Mouse (Mus musculus) midbrain, embryonic 16.5 days (tissue): ENCODE measurements around the gene Scn4a. TPM values are rescaled to one million over a fixed set of nuclear protein-coding genes. Genes with fewer than 3 reads are reported as not detected.

Source experiments
- ATAC-seq: fragments of 200-750 bp; cut with Nextera tagmentation; 2 replicates; pipeline ENCODE4 v1.8.0; 2017; ENCODE audit warnings: moderate TSS enrichment
- H3K27ac ChIP-seq: fragments of 300-500 bp; sonication (generic); 2 replicates; pipeline ENCODE4 v1.5.1; 2014; ENCODE audit warnings: mild to moderate bottlenecking, low read length, mixed read lengths
- H3K27me3 ChIP-seq: fragments of 300-500 bp; sonication (generic); 2 replicates; pipeline ENCODE4 v1.6.1; 2014; ENCODE audit warnings: low read depth, low read length, mixed read lengths; ENCODE audit not compliant: control insufficient read depth, insufficient read depth
- H3K36me3 ChIP-seq: fragments of 300-500 bp; sonication (generic); 2 replicates; pipeline ENCODE4 v1.6.1; 2014; ENCODE audit warnings: mild to moderate bottlenecking, low read length, moderate library complexity, mixed read lengths; ENCODE audit not compliant: control insufficient read depth, insufficient read depth
- H3K4me1 ChIP-seq: fragments of 300-500 bp; sonication (generic); 2 replicates; pipeline ENCODE4 v1.6.1; 2014; ENCODE audit warnings: mild to moderate bottlenecking, low read length, mixed read lengths; ENCODE audit not compliant: control insufficient read depth, insufficient read depth
- H3K4me2 ChIP-seq: fragments of 300-500 bp; sonication (generic); 2 replicates; pipeline ENCODE4 v1.6.1; 2014; ENCODE audit warnings: mild to moderate bottlenecking, low read length, mixed read lengths
- H3K4me3 ChIP-seq: fragments of 300-500 bp; sonication (generic); 2 replicates; pipeline ENCODE4 v1.5.1; 2014; ENCODE audit warnings: low read depth, mild to moderate bottlenecking, low read length, moderate library complexity, mixed read lengths
- H3K9ac ChIP-seq: fragments of 300-500 bp; sonication (generic); 2 replicates; pipeline ENCODE4 v1.6.1; 2014; ENCODE audit warnings: low read depth, low read length, mixed read lengths
- H3K9me3 ChIP-seq: fragments of 300-500 bp; sonication (generic); replicated peaks from 2 replicates; pipeline ENCODE4 v1.6.1; 2014; ENCODE audit warnings: mild to moderate bottlenecking, low read length, mixed read lengths; ENCODE audit not compliant: control insufficient read depth, poor library complexity, severe bottlenecking
- WGBS: fragments of 180-500 bp; shearing (Covaris S2); extraction: QIAGEN DNeasy Blood & Tissue Kit; methylation state at CpG from one replicate; pipeline ENCODE4 v1.1.7; 2014; 5-methylcytosine and 5-hydroxymethylcytosine counted together
- polyA plus RNA-seq: library from polyadenylated mRNA; unstranded; fragments of >200 nt; fragmentation: Nextera tagmentation; extraction: Ambion mirVana; gene quantifications from 2 replicates; pipeline ENCODE4 v1.2.1, GENCODE M21; 2015

Scn4a gene
- polyA plus RNA-seq, 1 experiment from 2014 or later = not detected

- no peak within 1 kb of the TSS for H3K4me2 ChIP-seq
- 82% methylated on average over 6 of the region's 6 CpGs for WGBS
- H3K27me3 ChIP-seq = no peaks in the 10 kb centered on the region
- H3K36me3 ChIP-seq = no peaks in the 10 kb centered on the region
- H3K27ac ChIP-seq = no peak within 1 kb of the TSS
- no peak within 1 kb of the TSS for H3K4me3 ChIP-seq
- ATAC-seq = no peak
- H3K4me1 ChIP-seq = no peaks in the 10 kb centered on the region
- no peaks in the 10 kb centered on the region for H3K9me3 ChIP-seq
- no peak within 1 kb of the TSS for H3K9ac ChIP-seq
Observed at GRCm38 (mm10) chr11:106387791-106388216, 34.7 kb upstream of the Scn4a start, which contains the start of gene Icam2. TSS of gene Icam2 (minus strand) at chr11:106388075.

- 82% methylated on average over 6 of the region's 6 CpGs for WGBS
- Histone ChIP-seq H3K27me3 (no peaks in the 10 kb centered on the region), H3K4me3 (no peak overlapping the region), H3K4me1 (no peaks in the 10 kb centered on the region), H3K4me2 (no peak overlapping the region), H3K9ac (no peak overlapping the region), H3K27ac (no peak overlapping the region), H3K9me3 (no peaks in the 10 kb centered on the region), H3K36me3 (no peaks in the 10 kb centered on the region)
- no peak for ATAC-seq
Observed at GRCm38 (mm10) chr11:106387020-106387419, 33.9 kb upstream of the Scn4a start.

GRCm38 (mm10) chr11:106386409-106386808 is 33.3 kb upstream of the Scn4a start:
- no peak overlapping the region for H3K4me3 ChIP-seq
- no peaks in the 10 kb centered on the region for H3K9me3 ChIP-seq
- no peak overlapping the region for H3K4me2 ChIP-seq
- 86% methylated on average over 3 of the region's 3 CpGs for WGBS
- H3K27ac ChIP-seq = no peak overlapping the region
- H3K9ac ChIP-seq = no peak overlapping the region
- ATAC-seq = no peak
- H3K27me3 ChIP-seq = no peaks in the 10 kb centered on the region
- H3K4me1 ChIP-seq = no peaks in the 10 kb centered on the region
- H3K36me3 ChIP-seq = no peaks in the 10 kb centered on the region

GRCm38 (mm10) chr11:106383051-106383790 is 30.1 kb upstream of the Scn4a start:
- 81% methylated on average over 6 of the region's 6 CpGs for WGBS
- no peak overlapping the region for H3K27ac ChIP-seq
- no peak overlapping the region for H3K4me3 ChIP-seq
- H3K9me3 ChIP-seq = no peaks in the 10 kb centered on the region
- no peak for ATAC-seq
- no peaks in the 10 kb centered on the region for H3K36me3 ChIP-seq
- H3K27me3 ChIP-seq = no peaks in the 10 kb centered on the region
- H3K4me1 ChIP-seq = no peaks in the 10 kb centered on the region
- H3K4me2 ChIP-seq = no peak overlapping the region
- no peak overlapping the region for H3K9ac ChIP-seq

- Histone ChIP-seq H3K27ac (no peak overlapping the region), H3K9ac (no peak overlapping the region), H3K27me3 (no peaks in the 10 kb centered on the region), H3K9me3 (no peaks in the 10 kb centered on the region), H3K4me2 (no peak overlapping the region), H3K4me1 (no peaks in the 10 kb centered on the region), H3K4me3 (no peak overlapping the region), H3K36me3 (no peaks in the 10 kb centered on the region)
- no peak for ATAC-seq
- WGBS = 75% methylated on average over 5 of the region's 5 CpGs
Observed at GRCm38 (mm10) chr11:106382424-106382823, 29.3 kb upstream of the Scn4a start.

GRCm38 (mm10) chr11:106381883-106382282 is 28.8 kb upstream of the Scn4a start:
- H3K4me3 ChIP-seq = no peak overlapping the region
- no peaks in the 10 kb centered on the region for H3K27me3 ChIP-seq
- no peaks in the 10 kb centered on the region for H3K9me3 ChIP-seq
- no peak overlapping the region for H3K4me2 ChIP-seq
- WGBS = 82% methylated on average over 7 of the region's 7 CpGs
- H3K9ac ChIP-seq = no peak overlapping the region
- no peaks in the 10 kb centered on the region for H3K36me3 ChIP-seq
- no peak overlapping the region for H3K27ac ChIP-seq
- ATAC-seq = no peak
- no peaks in the 10 kb centered on the region for H3K4me1 ChIP-seq

- H3K36me3 ChIP-seq = no peaks in the 10 kb centered on the region
- H3K27me3 ChIP-seq = no peaks in the 10 kb centered on the region
- no peak for ATAC-seq
- no peak overlapping the region for H3K27ac ChIP-seq
- no peak overlapping the region for H3K9ac ChIP-seq
- WGBS = 82% methylated on average over 11 of the region's 11 CpGs
- H3K4me2 ChIP-seq = no peak overlapping the region
- no peak overlapping the region for H3K4me3 ChIP-seq
- H3K4me1 ChIP-seq = no peaks in the 10 kb centered on the region
- no peaks in the 10 kb centered on the region for H3K9me3 ChIP-seq
Observed at GRCm38 (mm10) chr11:106381011-106381410, 27.9 kb upstream of the Scn4a start.

- no peaks in the 10 kb centered on the region for H3K4me1 ChIP-seq
- H3K9me3 ChIP-seq = no peaks in the 10 kb centered on the region
- ATAC-seq = no peak
- H3K36me3 ChIP-seq = no peaks in the 10 kb centered on the region
- H3K4me3 ChIP-seq = no peak overlapping the region
- no peaks in the 10 kb centered on the region for H3K27me3 ChIP-seq
- H3K4me2 ChIP-seq = no peak overlapping the region
- 77% methylated on average over 5 of the region's 5 CpGs for WGBS
- H3K9ac ChIP-seq = no peak overlapping the region
- H3K27ac ChIP-seq = no peak overlapping the region
Observed at GRCm38 (mm10) chr11:106374979-106375378, 21.9 kb upstream of the Scn4a start.

GRCm38 (mm10) chr11:106374559-106374958 is 21.5 kb upstream of the Scn4a start:
- H3K4me2 ChIP-seq = no peak overlapping the region
- H3K27ac ChIP-seq = no peak overlapping the region
- no peaks in the 10 kb centered on the region for H3K9me3 ChIP-seq
- no peaks in the 10 kb centered on the region for H3K4me1 ChIP-seq
- WGBS = 59% methylated on average over 9 of the region's 9 CpGs
- no peaks in the 10 kb centered on the region for H3K36me3 ChIP-seq
- no peak overlapping the region for H3K4me3 ChIP-seq
- no peak for ATAC-seq
- H3K27me3 ChIP-seq = no peaks in the 10 kb centered on the region
- H3K9ac ChIP-seq = no peak overlapping the region
